Comparison of ENCODE assay signal across 30 mouse cellular contexts in genomic region chr13:63801289-63801688, GRCm38 (mm10).
"Had no signal": no experiment of that assay in that cellular context is flagged by ENCODE, and none has a peak within 500 bp of the region (broad histone marks: within the 10 kb centered on the region; RNA-seq: fewer than 3 reads in every experiment).

No protein-coding gene starts in this region.

- H3K9ac ChIP-seq: limb, embryonic 12.5 days; limb, embryonic 13.5 days; limb, embryonic 15.5 days; liver, embryonic 12.5 days; liver, embryonic 13.5 days; liver, embryonic 14.5 days; liver, embryonic 15.5 days; liver, postnatal 0 days; lung, embryonic 14.5 days; lung, embryonic 15.5 days; midbrain, embryonic 12.5 days; midbrain, embryonic 13.5 days; midbrain, embryonic 15.5 days had no signal

- H3K27me3 ChIP-seq: limb, embryonic 12.5 days; limb, embryonic 13.5 days; limb, embryonic 15.5 days; liver, embryonic 12.5 days; liver, embryonic 13.5 days; liver, embryonic 15.5 days; lung, embryonic 15.5 days; megakaryocyte, embryonic 14.5 days; midbrain, embryonic 12.5 days; midbrain, embryonic 13.5 days; midbrain, embryonic 15.5 days had no signal

- H3K36me3 ChIP-seq: limb, embryonic 10.5 days; limb, embryonic 12.5 days; limb, embryonic 13.5 days; limb, embryonic 15.5 days; liver, embryonic 12.5 days; liver, embryonic 13.5 days; liver, embryonic 15.5 days; lung, embryonic 15.5 days; midbrain, embryonic 10.5 days; midbrain, embryonic 12.5 days; midbrain, embryonic 13.5 days; midbrain, embryonic 15.5 days had no signal

- ATAC-seq: liver, embryonic 12.5 days; liver, postnatal 0 days; lung, postnatal 0 days; midbrain, embryonic 13.5 days; midbrain, embryonic 15.5 days; midbrain, embryonic 16.5 days had no signal

- H3K9me3 ChIP-seq: limb, embryonic 10.5 days; limb, embryonic 12.5 days; limb, embryonic 13.5 days; limb, embryonic 15.5 days; liver, embryonic 12.5 days; liver, embryonic 13.5 days; liver, embryonic 15.5 days; lung, embryonic 15.5 days; megakaryocyte, embryonic 14.5 days; midbrain, embryonic 10.5 days; midbrain, embryonic 12.5 days; midbrain, embryonic 13.5 days; midbrain, embryonic 15.5 days had no signal

- H3K4me1 ChIP-seq: limb, embryonic 10.5 days; limb, embryonic 12.5 days; limb, embryonic 13.5 days; limb, embryonic 15.5 days; liver, embryonic 12.5 days; liver, embryonic 13.5 days; liver, embryonic 15.5 days; lung, embryonic 15.5 days; megakaryocyte, embryonic 14.5 days; midbrain, embryonic 10.5 days; midbrain, embryonic 12.5 days; midbrain, embryonic 13.5 days; midbrain, embryonic 15.5 days had no signal

- H3K27ac ChIP-seq: limb, embryonic 10.5 days; limb, embryonic 12.5 days; limb, embryonic 13.5 days; limb, embryonic 15.5 days; liver, embryonic 12.5 days; liver, embryonic 13.5 days; liver, embryonic 14.5 days; liver, embryonic 15.5 days; lung, embryonic 15.5 days; macrophage; midbrain, embryonic 10.5 days; midbrain, embryonic 12.5 days; midbrain, embryonic 13.5 days; midbrain, embryonic 15.5 days had no signal

- DNase-seq: left cerebral cortex, postnatal 4 days; liver; liver, embryonic 13.5 days; liver, postnatal 0 days; lung, adult 18-20 months; lung, adult 2 months; lung, embryonic 14.5 days; lung, postnatal 14 days; lung, postnatal 36 days; lung, postnatal 4 days; midbrain, embryonic 14.5 days had no signal

- H3K4me3 ChIP-seq: limb, embryonic 10.5 days; limb, embryonic 12.5 days; limb, embryonic 13.5 days; limb, embryonic 15.5 days; liver, embryonic 12.5 days; liver, embryonic 13.5 days; liver, embryonic 15.5 days; lung, embryonic 15.5 days; megakaryocyte, embryonic 14.5 days; midbrain, embryonic 10.5 days; midbrain, embryonic 12.5 days; midbrain, embryonic 13.5 days; midbrain, embryonic 15.5 days; myocyte had no signal

- H3K4me2 ChIP-seq: limb, embryonic 12.5 days; limb, embryonic 13.5 days; limb, embryonic 15.5 days; liver, embryonic 11.5 days; liver, embryonic 12.5 days; liver, embryonic 13.5 days; liver, embryonic 15.5 days; lung, embryonic 14.5 days; lung, embryonic 15.5 days; midbrain, embryonic 11.5 days; midbrain, embryonic 12.5 days; midbrain, embryonic 13.5 days; midbrain, embryonic 15.5 days had no signal
